Mouse (Mus musculus): ENCODE measurements at regions not wholly inside any gene's neighbourhood (a gene's known extent, or its start where the extent isn't known, plus 50 kb on each side); places are given as distances from the start of the nearest gene placed in this dataset.

GRCm38 (mm10) chr4:140325677-140326052 is 79.1 kb upstream of the Igsf21 start:
- ATAC-seq (replicated peaks; ENCODE audit: poor library complexity, severe bottlenecking), result no peak

GRCm38 (mm10) chr4:140324971-140325676 is 78.5 kb upstream of the Igsf21 start:
- ATAC-seq (replicated peaks; ENCODE audit: poor library complexity, severe bottlenecking), result no peak

- ATAC-seq (replicated peaks; ENCODE audit: poor library complexity, severe bottlenecking), result no peak
These were observed 73.7 kb upstream of the Igsf21 start for GRCm38 (mm10) chr4:140320120-140320921.

GRCm38 (mm10) chr4:140312635-140313034 is 66.1 kb upstream of the Igsf21 start:
- no peak for ATAC-seq (replicated peaks; ENCODE audit: poor library complexity, severe bottlenecking)

GRCm38 (mm10) chr4:140307481-140307880 is 60.9 kb upstream of the Igsf21 start:
- ATAC-seq (replicated peaks; ENCODE audit: poor library complexity, severe bottlenecking), result no peak

GRCm38 (mm10) chr4:140304960-140305359 is 58.4 kb upstream of the Igsf21 start:
- no peak for ATAC-seq (replicated peaks; ENCODE audit: poor library complexity, severe bottlenecking)

GRCm38 (mm10) chr4:140301661-140302060 is 55.1 kb upstream of the Igsf21 start:
- ATAC-seq (replicated peaks; ENCODE audit: poor library complexity, severe bottlenecking), result no peak

GRCm38 (mm10) chr4:140297912-140298620 is 51.5 kb upstream of the Igsf21 start:
- ATAC-seq (replicated peaks; ENCODE audit: poor library complexity, severe bottlenecking), result no peak

Measured in granulocyte monocyte progenitor cell, adult 5-6 weeks (primary cell).